Mouse (Mus musculus) embryonic facial prominence, embryonic 11.5 days (tissue): ENCODE data around the gene Chrnb2. TPM values are rescaled to one million over a fixed set of nuclear protein-coding genes. Genes with fewer than 3 reads are reported as not detected.

Experiments
- ATAC-seq: fragments of 200-750 bp; cut with Nextera tagmentation; replicated peaks from 2 replicates; pipeline ENCODE4 v1.8.0; 2017; ENCODE audit warnings: low read depth; ENCODE audit not compliant: insufficient number of reproducible peaks, low FRiP score, low TSS enrichment
- DNase-seq: peaks from one replicate; pipeline ENCODE4 v3.0.0-alpha.2; 2015; ENCODE audit warnings: low spot score
- H3K27ac ChIP-seq: fragments of 300-500 bp; sonication (generic); replicated peaks from 2 replicates; pipeline ENCODE4 v1.5.1; 2014; ENCODE audit warnings: mild to moderate bottlenecking, low read depth, low read length, control low read depth
- H3K27me3 ChIP-seq: fragments of 300-500 bp; sonication (generic); 2 replicates; pipeline ENCODE4 v1.6.1; 2014; ENCODE audit warnings: mild to moderate bottlenecking, low read length, moderate library complexity, mixed read lengths; ENCODE audit not compliant: control insufficient read depth, insufficient read depth
- H3K36me3 ChIP-seq: fragments of 300-500 bp; sonication (generic); replicated peaks from 2 replicates; pipeline ENCODE4 v1.6.1; 2014; ENCODE audit warnings: low read depth, mild to moderate bottlenecking, low read length, moderate library complexity, mixed read lengths; ENCODE audit not compliant: control insufficient read depth, insufficient read depth
- H3K4me1 ChIP-seq: fragments of 300-500 bp; sonication (generic); 2 replicates; pipeline ENCODE4 v1.6.1; 2014; ENCODE audit warnings: low read length, mixed read lengths; ENCODE audit not compliant: control insufficient read depth, insufficient read depth
- H3K4me2 ChIP-seq: fragments of 300-500 bp; sonication (generic); 2 replicates; pipeline ENCODE4 v1.6.1; 2014; ENCODE audit warnings: low read depth, mild to moderate bottlenecking, control low read depth, low read length, moderate library complexity
- H3K4me3 ChIP-seq: fragments of 300-500 bp; sonication (generic); 2 replicates; pipeline ENCODE4 v1.5.1; 2014; ENCODE audit warnings: low read depth, low read length, control low read depth
- H3K9ac ChIP-seq: fragments of 300-500 bp; sonication (generic); replicated peaks from 2 replicates; pipeline ENCODE4 v1.6.1; 2014; ENCODE audit warnings: mild to moderate bottlenecking, control low read depth, low read length
- H3K9me3 ChIP-seq: fragments of 300-500 bp; sonication (generic); replicated peaks from 2 replicates; pipeline ENCODE4 v1.6.1; 2016; ENCODE audit warnings: mild to moderate bottlenecking, low read length, inconsistent platforms, mixed read lengths; ENCODE audit not compliant: control insufficient read depth
- WGBS: fragments of 180-500 bp; shearing (Covaris S2); extraction: QIAGEN DNeasy Blood & Tissue Kit; methylation state at CpG from one replicate; pipeline ENCODE4 v1.1.7; 2014; 5-methylcytosine and 5-hydroxymethylcytosine counted together
- polyA plus RNA-seq: library from polyadenylated mRNA; unstranded; fragments of >200 nt; fragmentation: Nextera tagmentation; extraction: Ambion mirVana; gene quantifications from 2 replicates; pipeline ENCODE4 v1.2.1, GENCODE M21; 2014

The Chrnb2 gene
- polyA plus RNA-seq, 1 experiment from 2014 or later: 2.9 TPM

- Histone ChIP-seq H3K27ac (no peak overlapping the region), H3K4me3 (no peak overlapping the region), H3K36me3 (no peaks in the 10 kb centered on the region), H3K9me3 (no peaks in the 10 kb centered on the region), H3K4me1 (no peaks in the 10 kb centered on the region), H3K9ac (no peak overlapping the region), H3K27me3 (no peaks in the 10 kb centered on the region; the same call in 1 of the 2 replicates), H3K4me2 (no peak overlapping the region)
- 72% methylated on average over 7 of the region's 7 CpGs for WGBS
- ATAC-seq: no peak
- no peak for DNase-seq
Observed at GRCm38 (mm10) chr3:89723400-89724084, 40.9 kb downstream of the Chrnb2 start.

- no peak for ATAC-seq
Observed at GRCm38 (mm10) chr3:89722032-89722431, 42.4 kb downstream of the Chrnb2 start.

GRCm38 (mm10) chr3:89715967-89716256, 48.5 kb downstream of the Chrnb2 start:
- Histone ChIP-seq H3K9ac (no peak overlapping the region), H3K4me2 (peak overlapping the region; percentile 83), H3K27ac (no peak overlapping the region), H3K4me1 (no peaks in the 10 kb centered on the region), H3K36me3 (no peaks in the 10 kb centered on the region), H3K9me3 (no peaks in the 10 kb centered on the region), H3K4me3 (peak overlapping the region; percentile 87), H3K27me3 (no peaks in the 10 kb centered on the region)
- ATAC-seq (no peak), DNase-seq (no peak)
- WGBS: 57% methylated on average over 6 of the region's 6 CpGs

More at GRCm38 (mm10) chr3:89722032-89722431, 42.4 kb downstream of the Chrnb2 start:
- Histone ChIP-seq H3K27me3 (no peaks in the 10 kb centered on the region), H3K4me3 (no peak overlapping the region), H3K4me1 (no peaks in the 10 kb centered on the region), H3K4me2 (no peak overlapping the region), H3K27ac (no peak overlapping the region), H3K9ac (no peak overlapping the region), H3K36me3 (no peaks in the 10 kb centered on the region), H3K9me3 (no peaks in the 10 kb centered on the region)
- no peak for DNase-seq

- H3K27ac ChIP-seq: 0 out of 2 replicates have a peak overlapping the region, but pooled peaks have one; percentile 23
- 2% methylated on average over 58 of the region's 59 CpGs for WGBS
- ATAC-seq (peak; percentile 57), DNase-seq (peak; percentile 26)
- peak overlapping the region; percentile 90 for H3K9ac ChIP-seq
- no peaks in the 10 kb centered on the region for H3K27me3 ChIP-seq
- no peaks in the 10 kb centered on the region for H3K4me1 ChIP-seq
- H3K4me3 ChIP-seq: peak overlapping the region; percentile 87
- no peaks in the 10 kb centered on the region for H3K36me3 ChIP-seq
- H3K9me3 ChIP-seq: no peaks in the 10 kb centered on the region
- peak overlapping the region; percentile 83 for H3K4me2 ChIP-seq
Observed at GRCm38 (mm10) chr3:89715207-89715966, 49.0 kb downstream of the Chrnb2 start.

- H3K4me2 ChIP-seq: peak within 1 kb of the TSS; percentile 83
- no peaks in the 10 kb centered on the region for H3K9me3 ChIP-seq
- no peaks in the 10 kb centered on the region for H3K36me3 ChIP-seq
- 0 out of 2 replicates have a peak within 1 kb of the TSS, but pooled peaks have one; percentile 23 for H3K27ac ChIP-seq
- H3K4me1 ChIP-seq: no peaks in the 10 kb centered on the region
- no peaks in the 10 kb centered on the region for H3K27me3 ChIP-seq
- DNase-seq (peak; percentile 88), ATAC-seq (peak; percentile 91)
- H3K9ac ChIP-seq: peak within 1 kb of the TSS; percentile 90
- H3K4me3 ChIP-seq: peak within 1 kb of the TSS; percentile 87
- WGBS: 6% methylated on average over 28 of the region's 28 CpGs
Observed at GRCm38 (mm10) chr3:89714359-89715206, 49.8 kb downstream of the Chrnb2 start, which contains the start of gene Adar. Gene Adar, plus strand, starts transcription at chr3:89715022.

GRCm38 (mm10) chr3:89704064-89704463, 60.4 kb downstream of the Chrnb2 start:
- Histone ChIP-seq H3K27ac (no peak overlapping the region), H3K27me3 (no peaks in the 10 kb centered on the region), H3K9me3 (no peaks in the 10 kb centered on the region), H3K4me1 (no peaks in the 10 kb centered on the region), H3K9ac (no peak overlapping the region), H3K4me2 (no peak overlapping the region), H3K4me3 (no peak overlapping the region), H3K36me3 (no peaks in the 10 kb centered on the region)
- DNase-seq (no peak), ATAC-seq (no peak)
- WGBS: 79% methylated on average over 6 of the region's 6 CpGs

- DNase-seq (no peak), ATAC-seq (no peak)
- no peaks in the 10 kb centered on the region for H3K27me3 ChIP-seq
- H3K9ac ChIP-seq: no peak overlapping the region
- no peak overlapping the region for H3K4me3 ChIP-seq
- no peaks in the 10 kb centered on the region for H3K4me1 ChIP-seq
- WGBS: 37% methylated on average over 3 of the region's 3 CpGs
- no peak overlapping the region for H3K27ac ChIP-seq
- no peak overlapping the region for H3K4me2 ChIP-seq
- H3K9me3 ChIP-seq: no peaks in the 10 kb centered on the region
- no peaks in the 10 kb centered on the region for H3K36me3 ChIP-seq
Observed at GRCm38 (mm10) chr3:89703596-89703995, 60.8 kb downstream of the Chrnb2 start.
